Mouse (Mus musculus): ENCODE measurements at regions not wholly inside any gene's neighbourhood (a gene's known extent, or its start where the extent isn't known, plus 50 kb on each side); places are given as distances from the start of the nearest gene placed in this dataset.
A peak's percentile ranks its signal among the peaks of the same experiment; 100 is the strongest.

DNA sequence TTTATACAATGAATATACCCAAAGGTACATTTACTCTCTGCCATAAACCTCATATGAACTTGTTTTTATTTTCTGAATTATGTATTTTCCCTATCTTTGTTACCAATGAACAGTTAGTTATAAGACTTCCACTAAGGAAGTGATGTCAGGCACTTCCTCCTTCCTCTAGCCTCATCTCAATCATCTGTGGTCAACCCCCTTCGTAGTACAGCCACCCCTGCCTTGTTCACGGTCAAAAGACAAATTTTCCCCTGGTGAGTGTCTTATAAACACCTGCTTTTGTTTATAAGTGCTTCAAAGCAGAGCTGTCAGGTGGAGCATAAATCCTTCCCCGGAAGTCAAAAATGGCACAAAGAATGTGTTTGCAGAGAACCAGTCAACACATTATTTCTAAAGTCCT is 312.0 kb downstream of the Spry2 start:
- Histone ChIP-seq H3K4me2 (replicated peaks; ENCODE audit: low read depth, low read length, severe bottlenecking) (no peak overlapping the region), H3K9me3 (ENCODE audit: control insufficient read depth, low read length) (no peaks in the 10 kb centered on the region), H3K9ac (ENCODE audit: low read depth, low read length, severe bottlenecking) (no peak overlapping the region), H3K27ac (replicated peaks; ENCODE audit: low read depth, low read length) (no peak overlapping the region), H3K36me3 (ENCODE audit: control insufficient read depth, insufficient read depth, low read length) (no peaks in the 10 kb centered on the region), H3K27me3 (ENCODE audit: control insufficient read depth, insufficient read depth, low read length) (no peaks in the 10 kb centered on the region), H3K4me3 (replicated peaks; ENCODE audit: low read length) (no peak overlapping the region), H3K4me1 (ENCODE audit: control insufficient read depth, insufficient read depth, low read length) (peaks cover 36% of the 10 kb centered on the region)
- no peak for TF ChIP-seq POLR2A (IDR thresholded peaks at IDR 0.05; ENCODE audit: borderline replicate concordance, extremely low read depth, insufficient read depth, insufficient read length)
- ATAC-seq (ENCODE audit: low FRiP score, low read depth) (no peak), DNase-seq (ENCODE audit: low spot score) (no peak)
- 8% methylated on average over 3 of the region's 3 CpGs for WGBS

- Histone ChIP-seq H3K9me3 (ENCODE audit: control insufficient read depth, low read length) (no peaks in the 10 kb centered on the region), H3K4me2 (replicated peaks; ENCODE audit: low read depth, low read length, severe bottlenecking) (no peak overlapping the region), H3K36me3 (ENCODE audit: control insufficient read depth, insufficient read depth, low read length) (no peaks in the 10 kb centered on the region), H3K4me1 (ENCODE audit: control insufficient read depth, insufficient read depth, low read length) (peaks cover 26% of the 10 kb centered on the region), H3K27me3 (ENCODE audit: control insufficient read depth, insufficient read depth, low read length) (no peaks in the 10 kb centered on the region), H3K4me3 (replicated peaks; ENCODE audit: low read length) (no peak overlapping the region), H3K9ac (ENCODE audit: low read depth, low read length, severe bottlenecking) (no peak overlapping the region), H3K27ac (replicated peaks; ENCODE audit: low read depth, low read length) (no peak overlapping the region)
- no peak for ATAC-seq (ENCODE audit: low FRiP score, low read depth)
- 21% methylated on average over 2 of the region's 2 CpGs for WGBS
- no peak for DNase-seq (ENCODE audit: low spot score)
- TF ChIP-seq POLR2A (IDR thresholded peaks at IDR 0.05; ENCODE audit: borderline replicate concordance, extremely low read depth, insufficient read depth, insufficient read length), result no peak
These were observed 313.1 kb downstream of the Spry2 start for GRCm38 (mm10) chr14:105583497-105583896.

GRCm38 (mm10) chr14:105576266-105576665 is 317.9 kb downstream of the Ndfip2 start:
- 17% methylated on average over 4 of the region's 4 CpGs for WGBS

GRCm38 (mm10) chr14:105572036-105572891 is 313.9 kb downstream of the Ndfip2 start:
- WGBS, result 16% methylated on average over 18 of the region's 18 CpGs

More at GRCm38 (mm10) chr14:105576266-105576665, 317.9 kb downstream of the Ndfip2 start:
- Histone ChIP-seq H3K27me3 (ENCODE audit: control insufficient read depth, insufficient read depth, low read length) (no peaks in the 10 kb centered on the region), H3K27ac (replicated peaks; ENCODE audit: low read depth, low read length) (no peak overlapping the region), H3K4me2 (replicated peaks; ENCODE audit: low read depth, low read length, severe bottlenecking) (no peak overlapping the region), H3K9me3 (ENCODE audit: control insufficient read depth, low read length) (no peaks in the 10 kb centered on the region), H3K9ac (ENCODE audit: low read depth, low read length, severe bottlenecking) (no peak overlapping the region), H3K4me1 (ENCODE audit: control insufficient read depth, insufficient read depth, low read length) (peaks cover 24% of the 10 kb centered on the region), H3K4me3 (replicated peaks; ENCODE audit: low read length) (no peak overlapping the region), H3K36me3 (ENCODE audit: control insufficient read depth, insufficient read depth, low read length) (no peaks in the 10 kb centered on the region)
- TF ChIP-seq POLR2A (IDR thresholded peaks at IDR 0.05; ENCODE audit: borderline replicate concordance, extremely low read depth, insufficient read depth, insufficient read length), result no peak
- DNase-seq (ENCODE audit: low spot score), result no peak
- no peak for ATAC-seq (ENCODE audit: low FRiP score, low read depth)

DNA sequence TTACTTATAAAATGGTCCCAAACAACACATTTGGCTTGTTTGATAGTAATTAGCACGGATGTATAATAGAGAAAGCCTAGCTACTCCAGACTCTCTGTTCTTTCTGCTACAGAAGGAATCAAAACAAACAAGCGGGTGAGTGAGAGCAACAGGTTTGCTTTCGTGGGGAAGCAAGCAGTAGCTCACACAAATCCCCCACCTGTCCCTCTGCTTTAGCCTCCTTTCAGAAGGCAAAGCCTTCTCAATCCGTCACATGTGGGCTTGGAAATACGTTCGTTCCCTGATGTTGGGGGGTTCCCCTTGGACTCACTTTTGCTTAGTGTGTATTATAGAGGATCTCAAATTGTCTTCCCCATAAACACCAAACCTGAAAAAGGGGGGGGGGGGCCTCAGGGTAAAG is 311.8 kb downstream of the Ndfip2 start:
- no peaks in the 10 kb centered on the region for H3K36me3 ChIP-seq (ENCODE audit: control insufficient read depth, insufficient read depth, low read length)
- H3K9ac ChIP-seq (ENCODE audit: low read depth, low read length, severe bottlenecking), result no peak overlapping the region
- ATAC-seq (ENCODE audit: low FRiP score, low read depth) (peak; percentile 56; the same call in 1 of the 2 replicates), DNase-seq (ENCODE audit: low spot score) (peak; percentile 54)
- peaks cover 18% of the 10 kb centered on the region for H3K4me1 ChIP-seq (ENCODE audit: control insufficient read depth, insufficient read depth, low read length)
- TF ChIP-seq POLR2A (IDR thresholded peaks at IDR 0.05; ENCODE audit: borderline replicate concordance, extremely low read depth, insufficient read depth, insufficient read length), result no peak
- H3K4me2 ChIP-seq (replicated peaks; ENCODE audit: low read depth, low read length, severe bottlenecking), result no peak overlapping the region
- WGBS, result 49% methylated on average over 6 of the region's 6 CpGs
- no peak overlapping the region for H3K27ac ChIP-seq (replicated peaks; ENCODE audit: low read depth, low read length)
- no peaks in the 10 kb centered on the region for H3K9me3 ChIP-seq (ENCODE audit: control insufficient read depth, low read length)
- no peaks in the 10 kb centered on the region for H3K27me3 ChIP-seq (ENCODE audit: control insufficient read depth, insufficient read depth, low read length)
- no peak overlapping the region for H3K4me3 ChIP-seq (replicated peaks; ENCODE audit: low read length)

More at GRCm38 (mm10) chr14:105572036-105572891, 313.9 kb downstream of the Ndfip2 start:
- H3K27ac ChIP-seq (replicated peaks; ENCODE audit: low read depth, low read length), result no peak overlapping the region
- no peaks in the 10 kb centered on the region for H3K9me3 ChIP-seq (ENCODE audit: control insufficient read depth, low read length)
- DNase-seq (ENCODE audit: low spot score) (peak; percentile 78), ATAC-seq (ENCODE audit: low FRiP score, low read depth) (peak; percentile 64)
- H3K36me3 ChIP-seq (ENCODE audit: control insufficient read depth, insufficient read depth, low read length), result no peaks in the 10 kb centered on the region
- no peak overlapping the region for H3K9ac ChIP-seq (ENCODE audit: low read depth, low read length, severe bottlenecking)
- H3K4me3 ChIP-seq (replicated peaks; ENCODE audit: low read length), result no peak overlapping the region
- TF ChIP-seq POLR2A (IDR thresholded peaks at IDR 0.05; ENCODE audit: borderline replicate concordance, extremely low read depth, insufficient read depth, insufficient read length), result no peak
- no peaks in the 10 kb centered on the region for H3K27me3 ChIP-seq (ENCODE audit: control insufficient read depth, insufficient read depth, low read length)
- peaks cover 28% of the 10 kb centered on the region for H3K4me1 ChIP-seq (ENCODE audit: control insufficient read depth, insufficient read depth, low read length)
- H3K4me2 ChIP-seq (replicated peaks; ENCODE audit: low read depth, low read length, severe bottlenecking), result peak overlapping the region; percentile 11; the same call in 1 of the 2 replicates
